Mouse (Mus musculus) lung, postnatal 0 days (tissue): ENCODE measurements around the gene Fam222b.

ENCODE experiments used
- CTCF ChIP-seq: IDR thresholded peaks from 2 replicates; pipeline ENCODE4 v1.5.1; 2016; ENCODE audit warnings: antibody characterized with exemption, mild to moderate bottlenecking
- EP300 ChIP-seq: IDR thresholded peaks from 2 replicates; pipeline ENCODE4 v1.6.1; 2016; ENCODE audit warnings: antibody characterized with exemption, mild to moderate bottlenecking, control low read depth

DNA sequence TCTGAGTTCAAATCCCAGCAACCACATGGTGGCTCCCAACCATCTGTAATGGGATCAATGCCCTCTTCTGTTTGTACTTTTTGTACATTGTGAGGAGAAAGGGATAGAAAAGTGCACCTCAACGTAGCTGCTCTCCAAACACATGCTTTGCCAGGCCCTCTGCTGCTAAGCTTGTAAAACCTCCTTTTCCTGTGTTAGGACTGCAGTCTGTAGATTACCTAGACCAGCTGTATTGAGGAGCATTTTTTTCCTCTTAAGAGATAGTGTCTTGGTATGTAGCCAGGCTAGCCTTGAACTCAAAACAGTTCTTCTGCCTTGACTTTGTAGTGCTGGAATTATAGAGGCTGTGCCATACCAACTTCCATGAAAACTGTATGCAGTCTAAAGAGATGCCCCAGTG lies 41.7 kb downstream of the Fam222b start:
- TF ChIP-seq CTCF (no peak), EP300 (no peak)
